Mouse (Mus musculus) heart, postnatal 4 days (tissue): ENCODE measurements around the gene Rhox3g. TPM values are rescaled to one million over a fixed set of nuclear protein-coding genes. Genes with fewer than 3 reads are reported as not detected.
"Not testable (repeated sequence)": the region's sequence is repeated elsewhere in the genome, so short reads cannot be mapped to it uniquely, and the experiment has no call there.

ENCODE experiments used
- DNase-seq: peaks from one replicate; pipeline ENCODE4 v3.0.0; 2021
- total RNA-seq, 2 experiments: library from RNA; stranded (reverse); gene quantifications; 2 replicates each; pipeline ENCODE4 v1.2.3; 2021

The Rhox3g gene
- not detected for total RNA-seq

DNA sequence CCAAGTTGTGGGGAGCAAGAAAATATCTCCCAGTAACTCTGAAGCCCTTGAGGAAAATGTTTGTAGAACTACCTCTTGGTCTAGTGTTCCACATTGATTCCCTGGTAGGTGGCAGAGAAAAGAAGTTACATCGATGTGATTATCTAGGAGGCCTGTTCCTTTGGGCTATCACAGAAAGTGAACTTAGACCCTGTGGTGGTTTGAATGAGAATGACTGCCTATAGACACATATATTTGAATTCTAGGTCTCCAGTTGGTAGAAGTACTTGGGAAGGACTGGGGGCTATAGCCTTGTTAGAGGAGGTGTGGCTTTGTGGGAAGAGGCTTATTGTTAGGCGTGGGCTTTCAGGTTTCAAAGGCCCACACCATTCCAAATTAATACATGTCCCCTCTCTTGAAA lies at the start of gene Rhox3g:
Rhox3g (minus strand) TSS at position 101 of the 400 bp plus-strand sequence.
- DNase-seq: not testable (repeated sequence)

DNA sequence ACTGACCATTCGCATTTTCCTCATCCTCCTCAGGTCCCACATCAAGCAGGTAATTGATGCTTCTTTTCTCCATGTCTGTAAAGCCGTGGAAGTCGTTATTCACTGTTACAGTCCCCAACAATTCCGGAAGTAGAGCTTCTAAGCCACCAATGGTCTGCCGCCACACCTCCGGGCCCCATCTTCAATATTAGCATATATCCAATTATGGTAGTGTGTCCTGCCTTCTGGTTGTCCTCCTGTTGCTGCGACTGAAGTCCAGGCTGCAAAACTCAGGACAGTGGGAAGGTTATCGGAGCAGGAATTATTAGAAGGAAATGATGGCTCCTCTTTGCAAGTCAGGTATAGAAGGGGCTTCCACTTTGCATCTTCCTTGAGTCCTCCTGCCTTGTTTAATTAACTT lies 44.8 kb upstream of the Rhox3g start, which contains the start of gene Rhox2h:
Rhox2h (minus strand) TSS at position 101 of the 400 bp plus-strand sequence.
- not testable (repeated sequence) for DNase-seq

DNA sequence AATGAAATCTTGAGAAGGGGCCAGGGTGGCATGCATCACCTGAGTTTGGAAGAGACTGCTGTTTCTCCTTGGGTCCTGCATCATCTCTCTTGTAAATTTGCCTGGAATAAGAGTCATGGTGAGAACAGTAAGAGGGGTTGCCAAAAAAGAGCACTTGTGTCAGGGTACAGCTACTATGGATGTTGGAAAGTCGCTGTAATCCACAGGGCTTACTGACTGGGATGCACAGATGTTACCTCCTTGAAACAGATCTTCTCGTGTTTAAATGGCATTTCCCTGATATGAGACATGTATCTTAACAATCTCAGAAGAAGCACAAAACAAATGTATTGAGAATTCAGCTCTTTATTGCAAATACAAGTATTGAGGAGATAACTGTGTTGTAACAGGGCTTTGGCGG lies 40.3 kb upstream of the Rhox3g start, which contains the start of gene Rhox3h:
Rhox3h (minus strand) TSS at position 101 of the 400 bp plus-strand sequence.
- not testable (repeated sequence) for DNase-seq

DNA sequence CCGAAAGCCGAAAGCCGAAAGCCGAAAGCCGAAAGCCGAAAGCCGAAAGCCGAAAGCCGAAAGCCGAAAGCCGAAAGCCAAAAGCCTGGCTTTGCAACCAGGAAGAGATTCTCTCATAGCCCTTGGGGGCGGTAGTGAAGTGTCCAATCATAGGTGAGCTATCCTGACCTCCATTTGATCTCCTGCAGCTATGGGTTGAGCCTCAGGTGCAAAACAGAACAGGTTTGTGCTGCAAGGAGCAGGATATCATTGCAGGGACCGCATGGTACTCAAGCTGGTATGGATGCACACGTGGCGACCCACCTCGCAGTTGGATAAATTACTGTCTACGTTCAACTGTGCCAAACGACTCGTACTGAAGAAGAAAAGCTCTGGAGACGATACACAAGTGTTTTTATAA lies 22.8 kb upstream of the Rhox3g start, which contains the start of gene Rhox4g:
Rhox4g (minus strand) TSS at position 101 of the 400 bp plus-strand sequence.
- DNase-seq: not testable (repeated sequence)

DNA sequence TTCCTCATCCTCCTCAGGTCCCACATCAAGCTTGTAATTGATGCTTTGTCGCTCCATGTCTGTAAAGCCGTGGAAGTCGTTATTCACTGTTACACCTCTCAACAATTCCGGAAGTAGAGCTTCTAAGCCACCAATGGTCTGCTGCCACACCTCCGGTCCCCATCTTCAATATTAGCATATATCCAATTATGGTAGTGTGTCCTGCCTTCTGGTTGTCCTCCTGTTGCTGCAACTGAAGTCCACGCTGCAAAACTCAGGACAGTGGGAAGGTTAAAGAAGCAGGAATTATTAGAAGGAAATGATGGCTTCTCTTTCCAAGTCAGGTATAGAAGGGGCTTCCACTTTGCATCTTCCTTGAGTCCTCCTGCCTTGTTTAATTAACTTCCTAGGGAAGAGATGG lies 15.0 kb upstream of the Rhox3g start, which contains the start of gene Rhox2g:
Rhox2g (minus strand) TSS at position 101 of the 400 bp plus-strand sequence.
- DNase-seq: not testable (repeated sequence)

DNA sequence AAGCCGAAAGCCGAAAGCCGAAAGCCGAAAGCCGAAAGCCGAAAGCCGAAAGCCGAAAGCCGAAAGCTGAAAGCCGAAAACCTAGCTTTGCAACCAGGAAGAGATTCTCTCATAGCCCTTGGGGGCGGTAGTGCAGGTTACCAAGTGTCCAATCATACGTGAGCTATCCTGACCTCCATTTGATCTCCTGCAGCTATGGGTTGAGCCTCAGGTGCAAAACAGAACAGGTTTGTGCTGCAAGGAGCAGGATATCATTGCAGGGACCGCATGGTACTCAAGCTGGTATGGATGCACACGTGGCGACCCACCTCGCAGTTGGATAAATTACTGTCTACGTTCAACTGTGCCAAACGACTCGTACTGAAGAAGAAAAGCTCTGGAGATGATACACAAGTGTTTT lies 20.8 kb downstream of the Rhox3g start, which contains the start of gene Rhox4f:
Rhox4f (minus strand) TSS at position 101 of the 400 bp plus-strand sequence.
- not testable (repeated sequence) for DNase-seq

DNA sequence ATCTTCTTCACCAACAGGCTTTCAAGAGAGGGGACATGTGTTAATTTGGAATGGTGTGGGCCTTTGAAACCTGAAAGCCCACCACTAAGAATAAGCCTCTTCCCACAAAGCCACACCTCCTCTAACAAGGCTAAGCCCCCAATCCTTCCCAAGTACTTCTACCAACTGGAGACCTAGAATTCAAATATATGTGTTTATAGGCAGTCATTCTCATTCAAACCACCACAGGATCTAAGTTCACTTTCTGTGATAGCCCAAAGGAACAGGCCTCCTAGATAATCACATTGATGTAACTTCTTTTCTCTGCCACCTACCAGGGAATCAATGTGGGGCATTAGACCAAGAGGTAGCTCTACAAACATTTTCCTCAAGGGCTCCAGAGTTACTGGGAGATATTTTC lies 47.7 kb downstream of the Rhox3g start, which contains the start of gene Rhox3f:
Rhox3f (plus strand) TSS at position 301 of the 400 bp plus-strand sequence.
- not testable (repeated sequence) for DNase-seq

Other genes with a start within 250 kb of the Rhox3g start
- not detected for gene Rhox3a2, start 248.6 kb downstream of the Rhox3g start, total RNA-seq
- not detected for gene Rhox4a2, start 237.8 kb downstream of the Rhox3g start, total RNA-seq
- not detected for gene Rhox2b, start 216.5 kb downstream of the Rhox3g start, total RNA-seq
- gene Rhox4b, start 196.1 kb downstream of the Rhox3g start, total RNA-seq: not detected
- gene Rhox2c, start 174.9 kb downstream of the Rhox3g start, total RNA-seq: not detected
- not detected for gene Rhox3c, start 170.0 kb downstream of the Rhox3g start, total RNA-seq
- not detected for gene Rhox4c, start 148.3 kb downstream of the Rhox3g start, total RNA-seq
- gene Rhox2d, start 135.2 kb downstream of the Rhox3g start, total RNA-seq: not detected
- not detected for gene Rhox4d, start 114.3 kb downstream of the Rhox3g start, total RNA-seq
- gene Rhox2e, start 98.2 kb downstream of the Rhox3g start, total RNA-seq: not detected
- gene Rhox3e, start 86.6 kb downstream of the Rhox3g start, total RNA-seq: not detected
- gene Rhox4e, start 71.2 kb downstream of the Rhox3g start, total RNA-seq: not detected
- gene Rhox2f, start 57.2 kb downstream of the Rhox3g start, total RNA-seq: not detected
- gene Rhox3f, start 47.6 kb downstream of the Rhox3g start, total RNA-seq: not detected
- not detected for gene Rhox4f, start 20.9 kb downstream of the Rhox3g start, total RNA-seq
- gene Rhox2g, start 14.9 kb upstream of the Rhox3g start, total RNA-seq: not detected
- gene Rhox4g, start 22.7 kb upstream of the Rhox3g start, total RNA-seq: not detected
- not detected for gene Rhox3h, start 40.2 kb upstream of the Rhox3g start, total RNA-seq
- not detected for gene Rhox2h, start 44.7 kb upstream of the Rhox3g start, total RNA-seq
- gene Rhox5, start 176.2 kb upstream of the Rhox3g start, total RNA-seq: 1 to 10 TPM; 3.2 to 7.1 TPM
- gene Rhox6, start 198.3 kb upstream of the Rhox3g start, total RNA-seq: not detected
- gene Rhox7a, start 203.1 kb upstream of the Rhox3g start, total RNA-seq: not detected